Mouse (Mus musculus) hindbrain, embryonic 14.5 days (tissue): ENCODE measurements around the gene Clint1. TPM values are rescaled to one million over a fixed set of nuclear protein-coding genes. Genes with fewer than 3 reads are reported as not detected.

ENCODE experiments used
- ATAC-seq: fragments of 200-750 bp; cut with Nextera tagmentation; 2 replicates; pipeline ENCODE4 v1.8.0; 2017; ENCODE audit warnings: moderate number of reproducible peaks, mild to moderate bottlenecking, moderate TSS enrichment, moderate library complexity; ENCODE audit not compliant: low FRiP score
- DNase-seq: peaks from one replicate; pipeline ENCODE4 v3.0.0-alpha.2; 2015; ENCODE audit warnings: low spot score
- H3K27ac ChIP-seq: fragments of 300-500 bp; sonication (generic); 2 replicates; pipeline ENCODE4 v1.5.1; 2014; ENCODE audit warnings: mild to moderate bottlenecking, moderate library complexity
- H3K27me3 ChIP-seq: fragments of 300-500 bp; sonication (generic); 2 replicates; pipeline ENCODE4 v1.6.1; 2014; ENCODE audit warnings: mild to moderate bottlenecking, low read length, mixed read lengths; ENCODE audit not compliant: control insufficient read depth, insufficient read depth
- H3K36me3 ChIP-seq: fragments of 300-500 bp; sonication (generic); replicated peaks from 2 replicates; pipeline ENCODE4 v1.6.1; 2014; ENCODE audit not compliant: control insufficient read depth, insufficient read depth
- H3K4me1 ChIP-seq: fragments of 300-500 bp; sonication (generic); replicated peaks from 2 replicates; pipeline ENCODE4 v1.6.1; 2014; ENCODE audit warnings: antibody characterized with exemption, low read length, mixed read lengths; ENCODE audit not compliant: control insufficient read depth, insufficient read depth
- H3K4me2 ChIP-seq: fragments of 300-500 bp; sonication (generic); replicated peaks from 2 replicates; pipeline ENCODE4 v1.6.1; 2014; ENCODE audit warnings: mild to moderate bottlenecking, moderate library complexity
- H3K4me3 ChIP-seq: fragments of 300-500 bp; sonication (generic); replicated peaks from 2 replicates; pipeline ENCODE4 v1.5.1; 2014; ENCODE audit warnings: mild to moderate bottlenecking, low read length
- H3K9ac ChIP-seq: fragments of 300-500 bp; sonication (generic); 2 replicates; pipeline ENCODE4 v1.6.1; 2014
- H3K9me3 ChIP-seq: fragments of 300-500 bp; sonication (generic); 2 replicates; pipeline ENCODE4 v1.6.1; 2016; ENCODE audit warnings: low read length; ENCODE audit not compliant: control insufficient read depth
- WGBS: fragments of 180-500 bp; shearing (Covaris S2); extraction: QIAGEN DNeasy Blood & Tissue Kit; methylation state at CpG from one replicate; pipeline ENCODE4 v1.1.7; 2014; 5-methylcytosine and 5-hydroxymethylcytosine counted together
- microRNA-seq: library from miRNA; unstranded; fragments of <30 nt; microRNA quantifications from one replicate; pipeline ENCODE4, GENCODE M21; 2016
- polyA plus RNA-seq: library from polyadenylated mRNA; unstranded; fragments of >200 nt; fragmentation: Nextera tagmentation; extraction: Ambion mirVana; gene quantifications from 2 replicates; pipeline ENCODE4 v1.2.1, GENCODE M21; 2014

The Clint1 gene
- polyA plus RNA-seq, 1 experiment from 2014 or later: 39.0 TPM

DNA sequence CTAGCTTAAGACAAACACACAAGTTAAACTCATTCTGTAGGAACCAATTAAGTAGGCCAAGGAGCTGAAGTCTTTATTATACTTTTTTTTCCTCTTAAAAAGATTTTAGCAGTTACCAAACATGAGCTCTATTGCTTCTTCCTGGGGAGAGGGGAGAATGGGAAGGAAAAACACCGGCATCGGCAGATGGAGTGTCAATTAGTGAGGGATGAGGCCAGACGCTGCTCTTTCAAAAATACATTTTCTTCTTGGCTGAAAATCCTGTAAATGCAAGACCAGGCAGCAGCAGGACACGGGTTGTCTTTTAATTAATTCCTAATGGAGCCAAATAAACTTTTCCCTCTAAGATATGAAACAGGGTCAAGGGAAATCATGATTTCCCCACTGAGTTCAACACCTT is 94.9 kb downstream of the Clint1 start:
- no peak overlapping the region for H3K27ac ChIP-seq
- 85% methylated on average over 4 of the region's 4 CpGs for WGBS
- peaks cover 18% of the 10 kb centered on the region; the same call in 1 of the 2 replicates for H3K4me1 ChIP-seq
- no peak overlapping the region for H3K4me3 ChIP-seq
- H3K27me3 ChIP-seq: no peaks in the 10 kb centered on the region
- no peak for ATAC-seq
- no peak overlapping the region for H3K9ac ChIP-seq
- H3K36me3 ChIP-seq: peaks cover 36% of the 10 kb centered on the region
- H3K9me3 ChIP-seq: no peaks in the 10 kb centered on the region
- no peak overlapping the region for H3K4me2 ChIP-seq
- DNase-seq: no peak

DNA sequence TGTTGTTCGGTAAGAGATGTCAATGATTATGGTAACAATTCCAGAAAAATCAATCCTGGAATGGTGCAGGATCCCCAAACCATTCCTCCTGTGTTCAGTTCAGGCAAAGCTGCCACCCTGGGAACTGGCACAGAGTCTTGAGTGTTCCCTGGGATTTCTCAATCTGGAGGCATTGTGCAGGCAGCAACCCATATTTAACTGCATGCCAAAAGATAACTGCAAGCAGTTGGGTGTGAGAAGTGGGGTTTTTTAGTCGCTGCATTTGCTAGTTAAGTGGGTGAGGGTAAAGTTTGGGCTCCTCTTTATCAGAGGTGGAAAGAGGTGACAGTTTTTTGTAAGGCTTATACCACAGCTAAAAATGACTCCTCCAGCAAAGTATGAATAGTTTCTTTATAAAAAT is 95.6 kb downstream of the Clint1 start:
- Histone ChIP-seq H3K27me3 (no peaks in the 10 kb centered on the region), H3K4me3 (no peak overlapping the region), H3K9ac (no peak overlapping the region), H3K27ac (no peak overlapping the region), H3K4me2 (no peak overlapping the region), H3K4me1 (peaks cover 16% of the 10 kb centered on the region; the same call in 1 of the 2 replicates), H3K9me3 (no peaks in the 10 kb centered on the region), H3K36me3 (peaks cover 43% of the 10 kb centered on the region)
- WGBS: 91% methylated on average over 2 of the region's 2 CpGs
- ATAC-seq (no peak), DNase-seq (no peak)

DNA sequence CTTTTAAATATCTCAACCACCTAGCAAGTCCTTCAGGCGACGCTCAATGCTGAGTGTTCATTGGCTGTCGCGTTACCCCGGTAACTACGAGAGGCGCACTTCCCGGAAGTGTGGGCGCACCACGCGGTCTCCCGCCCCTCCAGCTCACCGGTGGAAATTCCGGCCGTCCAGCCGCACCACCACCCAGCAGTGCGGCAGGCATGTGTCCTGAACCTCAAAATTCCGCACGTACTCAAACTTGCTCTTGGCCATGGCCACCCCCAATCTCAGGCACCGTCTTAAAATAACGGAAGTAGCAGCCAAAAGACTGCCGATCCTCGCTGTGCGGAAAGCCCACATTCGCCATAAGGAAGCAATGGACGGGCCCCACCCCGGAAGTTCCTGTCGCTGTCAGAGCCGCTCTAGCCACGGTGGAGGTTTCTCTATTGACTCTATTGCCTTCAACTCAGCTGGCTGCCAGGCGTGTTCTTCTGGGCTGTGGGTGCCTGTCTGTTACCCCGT is 103.3 kb downstream of the Clint1 start, which contains the start of gene Thg1l:
TSS of gene Thg1l (minus strand) at position 368 of the 501 bp plus-strand sequence.
- peak within 1 kb of the TSS; percentile 57 for H3K4me3 ChIP-seq
- no peaks in the 10 kb centered on the region for H3K9me3 ChIP-seq
- under 1% methylated on average over 32 of the region's 32 CpGs for WGBS
- peaks cover 22% of the 10 kb centered on the region for H3K36me3 ChIP-seq
- peak within 1 kb of the TSS; percentile 44 for H3K4me2 ChIP-seq
- peak within 1 kb of the TSS; percentile 54 for H3K9ac ChIP-seq
- H3K4me1 ChIP-seq: peaks cover 4% of the 10 kb centered on the region
- ATAC-seq: peak; percentile 99
- DNase-seq: peak; percentile 95
- no peaks in the 10 kb centered on the region for H3K27me3 ChIP-seq
- H3K27ac ChIP-seq: peak within 1 kb of the TSS; percentile 43; the same call in 1 of the 2 replicates

DNA sequence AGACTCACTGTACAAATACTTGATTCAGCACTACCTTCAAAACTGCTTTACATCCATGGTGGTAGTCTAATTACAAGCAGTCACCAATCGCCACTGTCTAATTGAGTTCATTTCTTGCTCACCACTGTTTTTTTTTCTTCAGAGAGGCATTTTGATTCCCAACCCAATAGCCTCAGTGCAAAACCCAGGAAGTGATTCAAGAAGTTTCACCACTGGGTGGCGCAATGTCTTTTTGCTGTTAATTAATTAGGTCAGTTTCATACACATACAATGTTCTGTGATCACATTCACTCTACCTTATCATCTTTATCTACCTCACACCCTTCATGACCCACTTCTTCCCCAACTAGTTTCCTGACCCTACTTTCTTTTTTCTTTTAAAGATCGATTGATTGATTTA is 107.7 kb downstream of the Clint1 start:
- Histone ChIP-seq H3K9ac (no peak overlapping the region), H3K4me3 (no peak overlapping the region), H3K9me3 (no peaks in the 10 kb centered on the region), H3K27ac (no peak overlapping the region), H3K27me3 (no peaks in the 10 kb centered on the region), H3K4me2 (no peak overlapping the region), H3K36me3 (no peaks in the 10 kb centered on the region), H3K4me1 (peaks cover 2% of the 10 kb centered on the region)
- 83% methylated on average over 3 of the region's 3 CpGs for WGBS
- DNase-seq (no peak), ATAC-seq (no peak)

DNA sequence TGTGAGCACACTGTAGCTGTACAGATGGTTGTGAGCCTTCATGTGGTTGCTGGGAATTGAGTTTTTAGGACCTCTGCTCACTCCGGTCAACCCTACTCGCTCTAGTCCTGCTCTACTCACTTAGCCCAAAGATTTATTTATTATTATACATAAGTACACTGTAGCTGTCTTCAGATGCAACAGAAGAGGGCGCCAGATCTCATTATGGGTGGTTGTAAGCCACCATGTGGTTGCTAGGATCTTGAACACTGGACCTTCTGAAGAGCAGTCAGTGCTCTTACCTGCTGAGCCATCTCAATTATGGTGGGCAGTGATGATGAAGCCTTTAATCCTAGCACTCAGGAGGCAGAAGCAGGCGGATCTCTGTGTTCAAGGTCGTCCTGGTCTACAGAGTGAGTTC is 108.2 kb downstream of the Clint1 start:
- ATAC-seq (no peak), DNase-seq (no peak)
- 83% methylated on average over 5 of the region's 5 CpGs for WGBS
- Histone ChIP-seq H3K4me2 (no peak overlapping the region), H3K36me3 (no peaks in the 10 kb centered on the region), H3K4me1 (no peaks in the 10 kb centered on the region), H3K9ac (no peak overlapping the region), H3K9me3 (no peaks in the 10 kb centered on the region), H3K27ac (no peak overlapping the region), H3K4me3 (no peak overlapping the region), H3K27me3 (no peaks in the 10 kb centered on the region)

Small RNA genes within 50 kb of the gene (microRNA-seq; reads per million reads assigned to microRNA genes)
- gene Gm22751: not detected

Other genes starting within 250 kb of the Clint1 start
- gene Lsm11, start 92.9 kb downstream of the Clint1 start, polyA plus RNA-seq: 30.5 and 36.2 TPM in 2 replicates
- gene Thg1l, start 103.4 kb downstream of the Clint1 start, polyA plus RNA-seq: 8.7 and 9.4 TPM in 2 replicates
- gene Sox30, start 128.3 kb downstream of the Clint1 start, polyA plus RNA-seq: 0.08 and 0.09 TPM in 2 replicates
- 4.4 and 6.6 TPM in 2 replicates for gene Gm12166, start 200.3 kb downstream of the Clint1 start, polyA plus RNA-seq
- gene Adam19, start 203.9 kb downstream of the Clint1 start, polyA plus RNA-seq: 12.2 and 14.5 TPM in 2 replicates